Mouse (Mus musculus) spleen, postnatal 36 days (tissue): ENCODE measurements around the gene Iffo1.

Source experiments
- DNase-seq, 2 experiments: peaks; one replicate each; pipeline ENCODE4 v3.0.0; 2022; ENCODE audit warnings: low spot score in 2 of 2, mixed read lengths in 1 of 2

Iffo1 gene

DNA sequence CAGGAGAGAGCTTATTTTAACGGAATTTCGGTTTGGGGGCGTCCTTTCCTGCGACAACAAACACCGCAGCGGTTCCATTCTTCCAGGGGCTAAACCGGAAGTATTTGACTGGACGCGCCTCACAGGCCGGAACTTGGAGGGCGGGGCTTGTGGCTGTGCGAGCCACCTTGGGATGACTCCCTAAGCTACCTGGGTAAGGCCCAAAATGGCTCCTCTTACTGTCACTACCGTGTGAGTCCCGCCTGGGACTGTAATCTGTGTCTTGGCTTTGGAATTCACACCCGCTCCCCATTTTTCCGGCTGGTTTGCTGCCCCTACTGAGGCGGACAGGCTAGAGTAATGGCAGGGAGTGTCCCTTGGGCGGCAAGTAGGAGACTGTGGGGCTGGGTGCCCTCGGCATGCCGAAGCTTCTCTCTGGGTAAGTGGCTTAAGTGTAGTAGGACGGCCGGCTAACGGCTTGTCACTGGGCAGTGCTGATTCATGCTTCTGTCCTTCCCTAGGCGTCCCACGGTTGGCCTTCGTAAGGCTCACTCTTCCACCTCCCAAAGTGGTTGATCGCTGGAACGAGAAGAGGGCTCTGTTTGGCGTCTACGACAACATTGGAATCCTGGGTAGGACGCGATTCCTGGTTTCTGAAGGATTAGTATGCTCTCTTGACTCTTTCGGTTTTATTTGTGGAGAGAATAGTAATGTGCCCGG lies 47.1 kb downstream of the Iffo1 start:
- DNase-seq, result peak; percentile 92 to 94

DNA sequence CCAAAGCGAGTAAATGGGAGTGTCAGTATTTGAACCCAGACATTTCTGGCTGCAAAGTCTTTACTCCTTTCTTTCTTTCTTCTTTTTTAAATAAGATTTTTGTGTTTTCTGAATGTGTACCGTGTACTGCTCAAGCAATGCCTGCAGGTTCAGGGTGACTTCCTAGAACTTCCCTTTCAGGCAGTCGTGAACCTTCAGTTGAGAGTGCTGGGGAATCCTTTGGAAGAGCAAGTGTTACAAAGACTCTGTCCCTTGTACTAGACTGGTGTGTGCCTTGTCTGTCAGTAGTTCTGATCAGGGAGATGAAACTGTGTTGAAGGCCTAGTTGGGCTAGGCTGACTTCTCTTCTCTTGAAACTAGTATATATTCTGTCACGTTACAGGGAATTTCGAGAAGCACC lies 47.8 kb downstream of the Iffo1 start:
- no peak for DNase-seq

DNA sequence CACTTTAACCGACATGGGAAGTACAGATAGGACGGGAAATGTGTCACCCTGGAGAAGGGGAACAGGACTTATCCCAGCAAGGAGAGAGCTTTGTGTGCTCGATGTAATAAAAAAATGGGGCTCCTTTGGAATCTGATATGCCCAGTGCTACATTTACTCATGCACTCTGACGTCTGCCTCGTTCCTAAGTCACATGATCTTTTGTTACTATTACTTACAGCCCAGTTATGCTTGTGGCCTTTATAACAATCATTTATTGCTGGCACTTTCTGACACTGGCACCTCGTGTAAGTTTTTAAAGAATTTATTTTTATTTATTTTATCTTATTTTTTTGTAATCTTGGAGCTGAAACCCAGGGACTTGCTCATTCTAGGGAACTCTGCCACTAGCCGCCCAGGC lies 48.3 kb downstream of the Iffo1 start:
- no peak for DNase-seq

DNA sequence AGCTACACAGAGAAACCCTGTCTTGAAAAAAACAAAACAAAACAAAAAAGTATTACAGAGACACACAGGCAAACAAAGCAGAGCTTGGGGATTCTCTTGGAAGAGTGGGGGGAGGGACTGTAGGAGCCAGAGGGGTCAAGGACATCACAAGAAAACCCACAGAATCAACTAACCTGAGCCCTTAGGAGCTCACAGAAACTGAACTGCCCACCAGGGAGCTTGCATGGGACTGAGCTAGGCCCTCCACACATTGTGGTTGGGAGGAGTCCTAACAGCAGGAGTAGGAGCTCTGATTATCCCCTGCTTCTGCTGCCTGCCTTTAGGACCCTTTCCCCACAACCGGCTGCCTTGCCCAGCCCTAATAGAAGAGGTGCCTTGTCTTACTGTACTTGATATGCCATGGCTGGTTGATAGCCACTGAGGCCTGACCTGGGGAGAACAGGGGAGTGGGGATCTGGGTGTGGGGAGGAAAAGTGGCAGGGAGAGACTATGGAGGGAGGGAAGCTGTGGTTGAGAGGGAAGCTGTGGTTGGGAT lies 50.6 kb downstream of the Iffo1 start:
- no peak for DNase-seq

DNA sequence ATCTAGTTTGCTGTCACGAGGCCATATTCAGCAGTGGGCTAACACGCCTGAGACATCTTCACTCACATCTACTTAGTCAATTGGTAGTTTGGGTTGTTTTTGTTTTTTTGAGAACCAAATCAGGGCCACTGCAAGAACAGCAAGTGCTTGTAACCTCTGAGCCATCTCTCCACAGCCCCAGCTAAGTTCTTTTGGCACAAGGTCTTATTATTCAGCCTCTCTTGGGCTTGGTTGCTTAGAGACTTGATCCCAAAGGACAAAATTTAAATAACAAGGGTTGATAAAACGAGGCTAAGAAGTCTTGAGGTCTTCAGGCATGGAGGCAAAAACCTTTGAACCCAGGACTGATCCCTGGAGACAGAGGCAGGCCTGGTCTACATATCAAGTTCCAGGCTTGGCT lies 51.3 kb downstream of the Iffo1 start:
- no peak for DNase-seq

DNA sequence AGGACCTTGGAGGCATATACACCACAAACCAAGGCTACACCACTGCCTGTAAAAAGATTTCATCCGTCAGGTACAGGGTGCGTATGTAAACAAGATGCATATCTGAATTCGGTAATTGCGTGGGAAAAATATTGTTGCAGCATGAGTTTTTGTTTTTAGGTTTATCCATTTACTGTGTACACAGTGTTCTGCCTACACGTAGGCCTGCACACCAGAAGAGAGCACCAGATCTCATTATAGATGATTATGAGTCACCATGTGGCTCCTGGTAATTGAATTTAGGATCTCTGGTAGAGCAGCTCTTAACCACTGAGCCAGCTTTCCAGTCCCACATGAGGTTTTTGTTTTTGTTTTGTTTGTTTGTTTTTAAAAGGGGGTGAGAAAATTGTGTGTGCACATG lies 52.1 kb downstream of the Iffo1 start:
- no peak for DNase-seq

DNA sequence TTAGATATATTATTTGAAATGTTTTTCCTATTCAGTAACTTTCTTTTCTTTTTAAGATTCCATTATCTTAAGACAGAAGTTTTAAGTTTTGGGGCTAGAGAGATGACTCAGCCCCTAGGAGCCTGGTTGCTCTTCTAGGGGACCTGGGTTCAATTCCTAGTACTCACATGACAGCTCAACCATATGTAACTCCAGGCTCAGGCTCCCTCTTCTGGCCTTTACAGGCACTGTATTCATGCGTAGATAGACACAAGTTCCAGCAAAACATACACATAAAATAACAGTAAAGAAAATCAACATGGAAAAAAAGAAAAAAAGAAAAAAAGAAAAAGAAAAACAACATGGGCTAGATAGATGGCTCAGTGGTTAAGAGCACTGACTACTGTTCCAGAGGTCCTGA lies 65.4 kb downstream of the Iffo1 start:
- DNase-seq, result no peak
